Mouse (Mus musculus): Measurements from ENCODE around the gene Lingo1. TPM values are rescaled to one million over a fixed set of nuclear protein-coding genes. Genes with fewer than 3 reads are reported as not detected.

Gene Lingo1
- polyA plus RNA-seq, 2 experiments: 5.4 to 21.0 TPM

GRCm38 (mm10) chr9:56581700-56582099 is 214.6 kb downstream of the Lingo1 start:
- no peak overlapping the region for H3K4me3 ChIP-seq (replicated peaks; ENCODE audit: low read length)
- ATAC-seq (ENCODE audit: low FRiP score, low read depth): no peak
- no peak overlapping the region for H3K9ac ChIP-seq (ENCODE audit: low read depth, low read length, severe bottlenecking)
- no peaks in the 10 kb centered on the region for H3K27me3 ChIP-seq (ENCODE audit: control insufficient read depth, insufficient read depth, low read length)
- no peak for DNase-seq (ENCODE audit: low spot score)
- H3K9me3 ChIP-seq (ENCODE audit: control insufficient read depth, low read length): no peaks in the 10 kb centered on the region
- 35% methylated on average over 3 of the region's 3 CpGs for WGBS
- H3K36me3 ChIP-seq (ENCODE audit: control insufficient read depth, insufficient read depth, low read length): no peaks in the 10 kb centered on the region
- no peak overlapping the region for H3K27ac ChIP-seq (replicated peaks; ENCODE audit: low read depth, low read length)
- TF ChIP-seq POLR2A (IDR thresholded peaks at IDR 0.05; ENCODE audit: borderline replicate concordance, extremely low read depth, insufficient read depth, insufficient read length): no peak
- H3K4me2 ChIP-seq (replicated peaks; ENCODE audit: low read depth, low read length, severe bottlenecking): no peak overlapping the region
- H3K4me1 ChIP-seq (ENCODE audit: control insufficient read depth, insufficient read depth, low read length): no peaks in the 10 kb centered on the region

GRCm38 (mm10) chr9:56581016-56581415 is 215.3 kb downstream of the Lingo1 start:
- Histone ChIP-seq H3K36me3 (ENCODE audit: control insufficient read depth, insufficient read depth, low read length) (no peaks in the 10 kb centered on the region), H3K4me3 (replicated peaks; ENCODE audit: low read length) (no peak overlapping the region), H3K4me2 (replicated peaks; ENCODE audit: low read depth, low read length, severe bottlenecking) (no peak overlapping the region), H3K9ac (ENCODE audit: low read depth, low read length, severe bottlenecking) (no peak overlapping the region), H3K27ac (replicated peaks; ENCODE audit: low read depth, low read length) (no peak overlapping the region), H3K27me3 (ENCODE audit: control insufficient read depth, insufficient read depth, low read length) (no peaks in the 10 kb centered on the region), H3K9me3 (ENCODE audit: control insufficient read depth, low read length) (no peaks in the 10 kb centered on the region), H3K4me1 (ENCODE audit: control insufficient read depth, insufficient read depth, low read length) (no peaks in the 10 kb centered on the region)
- no peak for ATAC-seq (ENCODE audit: low FRiP score, low read depth)
- WGBS: 64% methylated on average over 8 of the region's 8 CpGs
- TF ChIP-seq POLR2A (IDR thresholded peaks at IDR 0.05; ENCODE audit: borderline replicate concordance, extremely low read depth, insufficient read depth, insufficient read length): no peak
- no peak for DNase-seq (ENCODE audit: low spot score)

- no peak for ATAC-seq (ENCODE audit: low FRiP score, low read depth)
- H3K9ac ChIP-seq (ENCODE audit: low read depth, low read length, severe bottlenecking): no peak overlapping the region
- no peaks in the 10 kb centered on the region for H3K4me1 ChIP-seq (ENCODE audit: control insufficient read depth, insufficient read depth, low read length)
- no peak overlapping the region for H3K27ac ChIP-seq (replicated peaks; ENCODE audit: low read depth, low read length)
- no peak overlapping the region for H3K4me3 ChIP-seq (replicated peaks; ENCODE audit: low read length)
- H3K27me3 ChIP-seq (ENCODE audit: control insufficient read depth, insufficient read depth, low read length): no peaks in the 10 kb centered on the region
- H3K36me3 ChIP-seq (ENCODE audit: control insufficient read depth, insufficient read depth, low read length): no peaks in the 10 kb centered on the region
- no peak overlapping the region for H3K4me2 ChIP-seq (replicated peaks; ENCODE audit: low read depth, low read length, severe bottlenecking)
- TF ChIP-seq POLR2A (IDR thresholded peaks at IDR 0.05; ENCODE audit: borderline replicate concordance, extremely low read depth, insufficient read depth, insufficient read length): no peak
- DNase-seq (ENCODE audit: low spot score): no peak
- no peaks in the 10 kb centered on the region for H3K9me3 ChIP-seq (ENCODE audit: control insufficient read depth, low read length)
- 16% methylated on average over 4 of the region's 4 CpGs for WGBS
These were observed 216.2 kb downstream of the Lingo1 start for GRCm38 (mm10) chr9:56580101-56580500.

GRCm38 (mm10) chr9:56577405-56577804 is 218.9 kb downstream of the Lingo1 start:
- Histone ChIP-seq H3K27ac (replicated peaks; ENCODE audit: low read depth, low read length) (no peak overlapping the region), H3K4me3 (replicated peaks; ENCODE audit: low read length) (no peak overlapping the region), H3K9me3 (ENCODE audit: control insufficient read depth, low read length) (no peaks in the 10 kb centered on the region), H3K9ac (ENCODE audit: low read depth, low read length, severe bottlenecking) (no peak overlapping the region), H3K4me1 (ENCODE audit: control insufficient read depth, insufficient read depth, low read length) (no peaks in the 10 kb centered on the region), H3K27me3 (ENCODE audit: control insufficient read depth, insufficient read depth, low read length) (no peaks in the 10 kb centered on the region), H3K36me3 (ENCODE audit: control insufficient read depth, insufficient read depth, low read length) (no peaks in the 10 kb centered on the region), H3K4me2 (replicated peaks; ENCODE audit: low read depth, low read length, severe bottlenecking) (no peak overlapping the region)
- ATAC-seq (ENCODE audit: low FRiP score, low read depth): no peak
- no peak for TF ChIP-seq POLR2A (IDR thresholded peaks at IDR 0.05; ENCODE audit: borderline replicate concordance, extremely low read depth, insufficient read depth, insufficient read length)
- 76% methylated on average over 11 of the region's 11 CpGs for whole genome bisulfite sequencing
- no peak for DNase-seq (ENCODE audit: low spot score)

- Histone ChIP-seq H3K27me3 (ENCODE audit: control insufficient read depth, insufficient read depth, low read length) (no peaks in the 10 kb centered on the region), H3K4me1 (ENCODE audit: control insufficient read depth, insufficient read depth, low read length) (no peaks in the 10 kb centered on the region), H3K4me3 (replicated peaks; ENCODE audit: low read length) (no peak overlapping the region), H3K36me3 (ENCODE audit: control insufficient read depth, insufficient read depth, low read length) (no peaks in the 10 kb centered on the region), H3K9ac (ENCODE audit: low read depth, low read length, severe bottlenecking) (no peak overlapping the region), H3K9me3 (ENCODE audit: control insufficient read depth, low read length) (no peaks in the 10 kb centered on the region), H3K27ac (replicated peaks; ENCODE audit: low read depth, low read length) (no peak overlapping the region), H3K4me2 (replicated peaks; ENCODE audit: low read depth, low read length, severe bottlenecking) (no peak overlapping the region)
- WGBS: 40% methylated on average over 23 of the region's 23 CpGs
- DNase-seq (ENCODE audit: low spot score) (no peak), ATAC-seq (ENCODE audit: low FRiP score, low read depth) (no peak)
- no peak for TF ChIP-seq POLR2A (IDR thresholded peaks at IDR 0.05; ENCODE audit: borderline replicate concordance, extremely low read depth, insufficient read depth, insufficient read length)
These were observed 223.5 kb downstream of the Lingo1 start for GRCm38 (mm10) chr9:56572534-56573479.

Other genes starting within 250 kb of the Lingo1 start
- gene Odf3l1, start 68.2 kb upstream of the Lingo1 start, polyA plus RNA-seq (2012; rRNA removed): 2.6 and 2.9 TPM in 2 replicates
- gene Odf3l1, start 68.2 kb upstream of the Lingo1 start, polyA plus RNA-seq (2014; fragmentation: Nextera tagmentation; extraction: Ambion mirVana): 1.7 and 1.8 TPM in 2 replicates
- 59.9 and 80.6 TPM in 2 replicates for gene Cspg4, start 68.6 kb upstream of the Lingo1 start, polyA plus RNA-seq (2012; rRNA removed)
- 47.1 and 49.2 TPM in 2 replicates for gene Cspg4, start 68.6 kb upstream of the Lingo1 start, polyA plus RNA-seq (2014; fragmentation: Nextera tagmentation; extraction: Ambion mirVana)
- gene Snx33, start 131.9 kb upstream of the Lingo1 start, polyA plus RNA-seq (2012; rRNA removed): 11.4 and 12.8 TPM in 2 replicates
- gene Snx33, start 131.9 kb upstream of the Lingo1 start, polyA plus RNA-seq (2014; fragmentation: Nextera tagmentation; extraction: Ambion mirVana): 8.1 and 11.2 TPM in 2 replicates
- gene Imp3, start 141.0 kb upstream of the Lingo1 start, polyA plus RNA-seq (2012; rRNA removed): 165 and 193 TPM in 2 replicates
- 88.8 and 95.2 TPM in 2 replicates for gene Imp3, start 141.0 kb upstream of the Lingo1 start, polyA plus RNA-seq (2014; fragmentation: Nextera tagmentation; extraction: Ambion mirVana)
- 14.5 and 15.9 TPM in 2 replicates for gene Snupn, start 154.4 kb upstream of the Lingo1 start, polyA plus RNA-seq (2012; rRNA removed)
- gene Snupn, start 154.4 kb upstream of the Lingo1 start, polyA plus RNA-seq (2014; fragmentation: Nextera tagmentation; extraction: Ambion mirVana): 24.2 and 27.0 TPM in 2 replicates
- gene Ptpn9, start 198.5 kb upstream of the Lingo1 start, polyA plus RNA-seq (2012; rRNA removed): 41.8 and 48.4 TPM in 2 replicates
- 38.3 and 43.7 TPM in 2 replicates for gene Ptpn9, start 198.5 kb upstream of the Lingo1 start, polyA plus RNA-seq (2014; fragmentation: Nextera tagmentation; extraction: Ambion mirVana)